8 mouse cellular contexts compared by ENCODE assay signal in the genomic region with DNA sequence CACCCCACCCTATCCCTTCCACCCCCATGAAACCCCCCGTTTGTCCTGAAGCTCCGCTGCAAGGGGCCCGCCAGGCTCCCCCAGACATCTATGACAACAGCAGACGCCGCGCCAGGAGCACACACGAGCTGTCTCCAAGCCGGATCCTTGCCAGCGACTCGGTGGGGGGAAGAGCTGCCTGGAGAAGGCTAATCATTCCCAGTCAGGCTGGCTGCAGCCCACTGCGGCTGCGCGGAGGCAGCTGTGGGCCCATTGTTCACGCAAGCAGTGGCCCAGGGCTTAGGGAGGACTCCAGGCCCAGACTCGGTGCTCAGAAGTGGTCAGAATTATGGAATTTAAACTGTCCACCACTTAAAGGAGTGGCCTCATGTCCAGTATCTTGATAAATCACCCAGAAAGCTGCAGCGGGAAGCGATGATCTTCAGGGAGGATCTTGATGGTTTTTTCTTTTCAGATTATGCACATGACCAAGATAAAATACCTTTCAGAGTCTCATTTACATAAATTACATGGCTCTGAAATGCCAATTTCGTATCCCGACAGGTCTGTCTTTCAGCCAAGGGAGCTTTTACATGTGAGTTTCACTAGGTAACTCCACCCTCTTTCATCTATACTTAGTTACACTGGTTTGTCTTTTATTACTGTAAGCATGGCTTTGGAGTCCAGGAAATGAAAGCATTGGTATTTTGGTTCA.
DNase-seq lines count a peak whose midpoint lies in the region; ATAC-seq and TF ChIP-seq lines count a peak whose summit lies in the region.

No protein-coding gene starts in this region.

- H3K9me3 ChIP-seq in embryonic facial prominence, embryonic 15.5 days (replicated peaks): no peaks in the 10 kb centered on the region
- no peaks in the 10 kb centered on the region for H3K9me3 ChIP-seq in midbrain, embryonic 13.5 days
- no peaks in the 10 kb centered on the region for H3K9me3 ChIP-seq in stomach, postnatal 0 days (ENCODE audit: control insufficient read depth, low read length)

- H3K9ac ChIP-seq in embryonic facial prominence, embryonic 15.5 days: no peak overlapping the region
- peak overlapping the region; percentile 61 for H3K9ac ChIP-seq in midbrain, embryonic 13.5 days (replicated peaks)
- peak overlapping the region; percentile 52 for H3K9ac ChIP-seq in stomach, postnatal 0 days (ENCODE audit: low read length)

- 7% methylated on average over 19 of the region's 19 CpGs for WGBS in embryonic facial prominence, embryonic 15.5 days
- WGBS in midbrain, embryonic 13.5 days: 3% methylated on average over 19 of the region's 19 CpGs
- 11% methylated on average over 19 of the region's 19 CpGs for WGBS in stomach, postnatal 0 days

- peak overlapping the region; percentile 36 for H3K4me3 ChIP-seq in embryonic facial prominence, embryonic 15.5 days (replicated peaks)
- peak overlapping the region; percentile 39 for H3K4me3 ChIP-seq in midbrain, embryonic 13.5 days (replicated peaks)
- peak overlapping the region; percentile 26; the same call in 1 of the 2 replicates for H3K4me3 ChIP-seq in stomach, postnatal 0 days (ENCODE audit: low read depth, low read length)

- intact Hi-C loops in left cerebral cortex, postnatal 4 days (cut with DNase I): no loop called here

- H3K27me3 ChIP-seq in embryonic facial prominence, embryonic 15.5 days: no peaks in the 10 kb centered on the region
- H3K27me3 ChIP-seq in midbrain, embryonic 13.5 days: no peaks in the 10 kb centered on the region
- H3K27me3 ChIP-seq in stomach, postnatal 0 days (ENCODE audit: control insufficient read depth, insufficient read depth, low read length): no peaks in the 10 kb centered on the region

- peak overlapping the region; percentile 51 for H3K4me2 ChIP-seq in embryonic facial prominence, embryonic 15.5 days (replicated peaks)
- peak overlapping the region; percentile 61 for H3K4me2 ChIP-seq in midbrain, embryonic 13.5 days (replicated peaks)
- H3K4me2 ChIP-seq in stomach, postnatal 0 days (replicated peaks; ENCODE audit: low read depth): peak overlapping the region; percentile 54

- TF ChIP-seq CTCF in stomach, postnatal 0 days (IDR thresholded peaks at IDR 0.05; ENCODE audit: low read depth): no peak

- DNase-seq in adrenal gland, postnatal 4 days (ENCODE audit: low spot score in 2 of 2): peak; percentile 53 to 62
- peak; percentile 78 to 85 for DNase-seq in heart, adult 9 months (ENCODE audit: low spot score in 2 of 2)
- peak; percentile 89 to 92 for DNase-seq in kidney, adult 8-10 months
- peak; percentile 99 for DNase-seq in left cerebral cortex, postnatal 4 days
- DNase-seq in stomach, postnatal 0 days (ENCODE audit: low spot score): peak; percentile 77
- DNase-seq in spleen, postnatal 4 days (ENCODE audit: low spot score in 2 of 2): no peak

- TF ChIP-seq EP300 in stomach, postnatal 0 days (optimal IDR thresholded peaks at IDR 0.05): no peak

- ATAC-seq in embryonic facial prominence, embryonic 15.5 days (ENCODE audit: insufficient number of reproducible peaks, low FRiP score, low TSS enrichment, low read depth): peak; percentile 89
- ATAC-seq in midbrain, embryonic 13.5 days: peak; percentile 98
- ATAC-seq in stomach, postnatal 0 days (ENCODE audit: low FRiP score, low TSS enrichment): peak; percentile 88

- no peaks in the 10 kb centered on the region for H3K36me3 ChIP-seq in embryonic facial prominence, embryonic 15.5 days
- no peaks in the 10 kb centered on the region for H3K36me3 ChIP-seq in midbrain, embryonic 13.5 days
- no peaks in the 10 kb centered on the region for H3K36me3 ChIP-seq in stomach, postnatal 0 days (ENCODE audit: control insufficient read depth, insufficient read depth, low read length)

- peaks cover 13% of the 10 kb centered on the region for H3K4me1 ChIP-seq in embryonic facial prominence, embryonic 15.5 days
- H3K4me1 ChIP-seq in midbrain, embryonic 13.5 days (replicated peaks): peaks cover 17% of the 10 kb centered on the region
- H3K4me1 ChIP-seq in stomach, postnatal 0 days (replicated peaks; ENCODE audit: control insufficient read depth, insufficient read depth): no peaks in the 10 kb centered on the region; the same call in 1 of the 2 replicates

- peak overlapping the region; percentile 87 for H3K27ac ChIP-seq in embryonic facial prominence, embryonic 15.5 days (replicated peaks)
- peak overlapping the region; percentile 96 for H3K27ac ChIP-seq in midbrain, embryonic 13.5 days
- H3K27ac ChIP-seq in stomach, postnatal 0 days (replicated peaks): peak overlapping the region; percentile 84

Comparison
In these comparisons a context has a peak if more than half of its experiments do, and no peak if none do; other contexts are left out.
1. DNase-seq: peak in adrenal gland, postnatal 4 days (2 of 2), heart, adult 9 months (2 of 2), kidney, adult 8-10 months (2 of 2), left cerebral cortex, postnatal 4 days (single experiment) and stomach, postnatal 0 days (single experiment); none in spleen, postnatal 4 days (0 of 2).
2. Peak in every context shown above with its lines, with median percentiles within 50 percentile points of each other: ATAC-seq, H3K27ac ChIP-seq, H3K4me2 ChIP-seq and H3K4me3 ChIP-seq.